Mouse (Mus musculus): ENCODE data around the gene Tstd1. TPM values are rescaled to one million over a fixed set of nuclear protein-coding genes. Genes with fewer than 3 reads are reported as not detected.

Gene Tstd1
- polyA plus RNA-seq, 1 experiment from 2014 or later: 2.4 TPM

GRCm38 (mm10) chr1:171385171-171385570 is 33.5 kb upstream of the Tstd1 start:
- DNase-seq (ENCODE audit: low spot score) (no peak), ATAC-seq (ENCODE audit: low FRiP score) (no peak)
- Histone ChIP-seq H3K4me3 (replicated peaks; ENCODE audit: low read length) (no peak overlapping the region), H3K4me1 (replicated peaks; ENCODE audit: control insufficient read depth, insufficient read depth, low read length) (0 out of 2 replicates have a peak, but pooled peaks cover 1% of the 10 kb centered on the region), H3K36me3 (replicated peaks; ENCODE audit: control insufficient read depth, insufficient read depth) (no peaks in the 10 kb centered on the region), H3K27me3 (ENCODE audit: control insufficient read depth, insufficient read depth, low read length) (0 out of 2 replicates have a peak, but pooled peaks cover 5% of the 10 kb centered on the region), H3K9me3 (ENCODE audit: control insufficient read depth, low read length) (no peaks in the 10 kb centered on the region), H3K27ac (no peak overlapping the region), H3K9ac (no peak overlapping the region), H3K4me2 (replicated peaks) (no peak overlapping the region)
- 68% methylated on average over 9 of the region's 9 CpGs for WGBS

GRCm38 (mm10) chr1:171387099-171387498 is 31.6 kb upstream of the Tstd1 start:
- Histone ChIP-seq H3K27ac (no peak overlapping the region), H3K4me3 (replicated peaks; ENCODE audit: low read length) (no peak overlapping the region), H3K4me2 (replicated peaks) (no peak overlapping the region), H3K9ac (no peak overlapping the region), H3K36me3 (replicated peaks; ENCODE audit: control insufficient read depth, insufficient read depth) (no peaks in the 10 kb centered on the region), H3K27me3 (ENCODE audit: control insufficient read depth, insufficient read depth, low read length) (no peaks in the 10 kb centered on the region), H3K4me1 (replicated peaks; ENCODE audit: control insufficient read depth, insufficient read depth, low read length) (no peaks in the 10 kb centered on the region), H3K9me3 (ENCODE audit: control insufficient read depth, low read length) (no peaks in the 10 kb centered on the region)
- WGBS: 21% methylated on average over 6 of the region's 6 CpGs
- ATAC-seq (ENCODE audit: low FRiP score) (no peak), DNase-seq (ENCODE audit: low spot score) (no peak)

DNA sequence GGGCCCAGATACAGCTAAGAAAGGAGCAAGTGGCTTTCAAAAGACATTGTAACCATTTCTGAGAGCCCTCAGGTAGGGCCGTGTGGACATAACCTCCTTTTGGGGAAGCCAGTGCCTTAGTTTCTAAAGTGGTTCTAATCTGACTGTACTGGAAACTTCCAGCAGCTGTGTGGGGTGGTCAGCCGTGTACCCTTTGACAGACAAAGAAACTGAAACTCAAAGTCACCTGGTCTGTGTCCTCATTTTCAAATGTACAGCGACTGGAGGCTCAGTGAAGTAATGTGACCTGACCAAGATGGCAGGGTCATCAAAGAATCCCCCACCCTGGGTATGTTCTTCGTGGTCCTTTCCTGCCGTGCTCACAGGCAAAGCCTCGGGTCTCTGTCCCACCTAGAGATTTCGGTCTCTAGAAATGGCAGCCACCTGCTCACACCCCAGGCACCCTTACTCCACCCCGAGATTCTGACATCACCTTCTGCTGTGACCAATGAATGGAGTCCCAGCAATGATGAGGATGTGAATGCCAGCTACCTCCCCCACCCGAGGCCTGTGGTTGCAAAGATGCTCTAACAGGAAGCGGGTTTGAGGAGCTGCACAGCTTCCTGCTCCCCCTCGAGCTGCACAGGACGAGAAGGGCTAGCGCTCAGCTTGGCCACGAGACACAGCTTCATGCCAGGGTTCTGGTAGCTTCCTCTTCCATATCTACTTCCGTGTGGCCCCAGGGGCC is 30.1 kb upstream of the Tstd1 start, which contains the start of gene Arhgap30:
TSS of gene Arhgap30 (plus strand) at position 579 of the 727 bp plus-strand sequence.
- 82% methylated on average over 15 of the region's 15 CpGs for WGBS
- no peak for ATAC-seq (ENCODE audit: low FRiP score)
- Histone ChIP-seq H3K27me3 (ENCODE audit: control insufficient read depth, insufficient read depth, low read length) (no peaks in the 10 kb centered on the region), H3K9ac (no peak within 1 kb of the TSS), H3K9me3 (ENCODE audit: control insufficient read depth, low read length) (no peaks in the 10 kb centered on the region), H3K4me2 (replicated peaks) (no peak within 1 kb of the TSS), H3K27ac (no peak within 1 kb of the TSS), H3K36me3 (replicated peaks; ENCODE audit: control insufficient read depth, insufficient read depth) (no peaks in the 10 kb centered on the region), H3K4me3 (replicated peaks; ENCODE audit: low read length) (no peak within 1 kb of the TSS), H3K4me1 (replicated peaks; ENCODE audit: control insufficient read depth, insufficient read depth, low read length) (no peaks in the 10 kb centered on the region)
- no peak for DNase-seq (ENCODE audit: low spot score)

GRCm38 (mm10) chr1:171390101-171390500 is 28.6 kb upstream of the Tstd1 start:
- H3K4me1 ChIP-seq (replicated peaks; ENCODE audit: control insufficient read depth, insufficient read depth, low read length): no peaks in the 10 kb centered on the region
- WGBS: 89% methylated on average over 4 of the region's 4 CpGs

DNA sequence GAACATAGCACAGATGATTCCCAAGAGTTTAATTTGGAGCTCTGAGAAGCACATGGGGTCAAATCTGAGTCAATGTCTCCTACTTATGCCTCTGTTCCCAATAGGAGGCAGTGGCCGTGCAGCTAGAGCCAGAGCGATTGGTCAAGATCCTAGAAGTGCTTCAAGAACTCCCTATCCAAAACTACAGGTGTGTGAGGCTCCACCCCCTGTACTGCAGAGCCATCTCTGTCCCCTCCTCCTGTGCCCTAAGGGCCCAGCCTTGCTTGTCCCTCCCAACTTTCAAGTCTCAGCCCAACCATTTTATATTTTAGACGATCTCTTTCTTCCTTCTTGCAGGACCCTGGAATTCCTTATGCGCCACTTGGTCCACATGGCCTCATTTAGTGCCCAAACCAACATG is 16.9 kb upstream of the Tstd1 start:
- Histone ChIP-seq H3K4me3 (replicated peaks; ENCODE audit: low read length) (no peak overlapping the region), H3K36me3 (replicated peaks; ENCODE audit: control insufficient read depth, insufficient read depth) (no peaks in the 10 kb centered on the region), H3K9me3 (ENCODE audit: control insufficient read depth, low read length) (no peaks in the 10 kb centered on the region), H3K4me1 (replicated peaks; ENCODE audit: control insufficient read depth, insufficient read depth, low read length) (no peaks in the 10 kb centered on the region), H3K27ac (no peak overlapping the region), H3K9ac (no peak overlapping the region), H3K27me3 (ENCODE audit: control insufficient read depth, insufficient read depth, low read length) (no peaks in the 10 kb centered on the region; the same call in 1 of the 2 replicates), H3K4me2 (replicated peaks) (no peak overlapping the region)
- ATAC-seq (ENCODE audit: low FRiP score) (no peak), DNase-seq (ENCODE audit: low spot score) (no peak)
- WGBS: 91% methylated on average over 4 of the region's 4 CpGs

More at GRCm38 (mm10) chr1:171390101-171390500, 28.6 kb upstream of the Tstd1 start:
- DNase-seq (ENCODE audit: low spot score) (no peak), ATAC-seq (ENCODE audit: low FRiP score) (no peak)
- H3K36me3 ChIP-seq (replicated peaks; ENCODE audit: control insufficient read depth, insufficient read depth): no peaks in the 10 kb centered on the region
- no peak overlapping the region for H3K9ac ChIP-seq
- H3K4me2 ChIP-seq (replicated peaks): no peak overlapping the region
- no peak overlapping the region for H3K27ac ChIP-seq
- no peak overlapping the region for H3K4me3 ChIP-seq (replicated peaks; ENCODE audit: low read length)
- H3K9me3 ChIP-seq (ENCODE audit: control insufficient read depth, low read length): no peaks in the 10 kb centered on the region
- no peaks in the 10 kb centered on the region for H3K27me3 ChIP-seq (ENCODE audit: control insufficient read depth, insufficient read depth, low read length)

GRCm38 (mm10) chr1:171402991-171403390 is 15.7 kb upstream of the Tstd1 start:
- no peaks in the 10 kb centered on the region for H3K36me3 ChIP-seq (replicated peaks; ENCODE audit: control insufficient read depth, insufficient read depth)
- DNase-seq (ENCODE audit: low spot score) (no peak), ATAC-seq (ENCODE audit: low FRiP score) (no peak)
- no peak overlapping the region for H3K27ac ChIP-seq
- 93% methylated on average over 9 of the region's 9 CpGs for WGBS
- no peak overlapping the region for H3K9ac ChIP-seq
- no peaks in the 10 kb centered on the region for H3K9me3 ChIP-seq (ENCODE audit: control insufficient read depth, low read length)
- no peak overlapping the region for H3K4me2 ChIP-seq (replicated peaks)
- H3K27me3 ChIP-seq (ENCODE audit: control insufficient read depth, insufficient read depth, low read length): peaks cover 6% of the 10 kb centered on the region; the same call in 1 of the 2 replicates
- no peaks in the 10 kb centered on the region for H3K4me1 ChIP-seq (replicated peaks; ENCODE audit: control insufficient read depth, insufficient read depth, low read length)
- no peak overlapping the region for H3K4me3 ChIP-seq (replicated peaks; ENCODE audit: low read length)

GRCm38 (mm10) chr1:171407263-171407662 is 11.4 kb upstream of the Tstd1 start:
- no peak overlapping the region for H3K27ac ChIP-seq
- H3K9me3 ChIP-seq (ENCODE audit: control insufficient read depth, low read length): no peaks in the 10 kb centered on the region
- no peak overlapping the region for H3K9ac ChIP-seq
- no peaks in the 10 kb centered on the region for H3K36me3 ChIP-seq (replicated peaks; ENCODE audit: control insufficient read depth, insufficient read depth)
- H3K4me1 ChIP-seq (replicated peaks; ENCODE audit: control insufficient read depth, insufficient read depth, low read length): no peaks in the 10 kb centered on the region
- 83% methylated on average over 5 of the region's 5 CpGs for WGBS
- no peak overlapping the region for H3K4me3 ChIP-seq (replicated peaks; ENCODE audit: low read length)
- peaks cover 21% of the 10 kb centered on the region for H3K27me3 ChIP-seq (ENCODE audit: control insufficient read depth, insufficient read depth, low read length)
- no peak for DNase-seq (ENCODE audit: low spot score)
- ATAC-seq (ENCODE audit: low FRiP score): no peak
- no peak overlapping the region for H3K4me2 ChIP-seq (replicated peaks)

GRCm38 (mm10) chr1:171410231-171410630 is 8.4 kb upstream of the Tstd1 start:
- Histone ChIP-seq H3K4me2 (replicated peaks) (no peak overlapping the region), H3K4me1 (replicated peaks; ENCODE audit: control insufficient read depth, insufficient read depth, low read length) (peaks cover 12% of the 10 kb centered on the region), H3K36me3 (replicated peaks; ENCODE audit: control insufficient read depth, insufficient read depth) (peaks cover 1% of the 10 kb centered on the region), H3K27me3 (ENCODE audit: control insufficient read depth, insufficient read depth, low read length) (peaks cover 21% of the 10 kb centered on the region), H3K4me3 (replicated peaks; ENCODE audit: low read length) (peak overlapping the region; percentile 88; the same call in 1 of the 2 replicates), H3K9me3 (ENCODE audit: control insufficient read depth, low read length) (no peaks in the 10 kb centered on the region), H3K27ac (no peak overlapping the region), H3K9ac (no peak overlapping the region)
- DNase-seq (ENCODE audit: low spot score) (no peak), ATAC-seq (ENCODE audit: low FRiP score) (no peak)
- 90% methylated on average over 1 of the region's 1 CpGs for WGBS

GRCm38 (mm10) chr1:171410947-171411484 is 7.7 kb upstream of the Tstd1 start, which contains the start of gene Usf1:
Usf1 (plus strand) TSS chr1:171411313.
- ATAC-seq (ENCODE audit: low FRiP score) (peak; percentile 97), DNase-seq (ENCODE audit: low spot score) (peak; percentile 95)
- Histone ChIP-seq H3K9me3 (ENCODE audit: control insufficient read depth, low read length) (no peaks in the 10 kb centered on the region), H3K27me3 (ENCODE audit: control insufficient read depth, insufficient read depth, low read length) (peaks cover 21% of the 10 kb centered on the region), H3K9ac (peak within 1 kb of the TSS; percentile 97), H3K36me3 (replicated peaks; ENCODE audit: control insufficient read depth, insufficient read depth) (peaks cover 9% of the 10 kb centered on the region), H3K27ac (peak within 1 kb of the TSS; percentile 96), H3K4me3 (replicated peaks; ENCODE audit: low read length) (peak within 1 kb of the TSS; percentile 88), H3K4me1 (replicated peaks; ENCODE audit: control insufficient read depth, insufficient read depth, low read length) (peaks cover 12% of the 10 kb centered on the region), H3K4me2 (replicated peaks) (peak within 1 kb of the TSS; percentile 51)
- WGBS: under 1% methylated on average over 36 of the region's 36 CpGs

Data from hindbrain, embryonic 14.5 days (tissue).